Mouse (Mus musculus) megakaryocyte, embryonic 14.5 days (primary cell): Measurements from ENCODE around the gene Kank2. TPM values are rescaled to one million over a fixed set of nuclear protein-coding genes. Genes with fewer than 3 reads are reported as not detected.

Experiments used
- H3K27me3 ChIP-seq: replicated peaks from 2 replicates; pipeline ENCODE3; 2012; ENCODE audit warnings: inconsistent platforms
- H3K36me3 ChIP-seq: replicated peaks from 2 replicates; pipeline ENCODE3; 2012; ENCODE audit warnings: low read length, inconsistent platforms, mixed read lengths
- H3K4me1 ChIP-seq: 2 replicates; pipeline ENCODE4 v1.6.1; 2012; ENCODE audit warnings: inconsistent platforms
- H3K4me3 ChIP-seq: replicated peaks from 2 replicates; pipeline ENCODE3; 2012; ENCODE audit warnings: moderate library complexity, mild to moderate bottlenecking, inconsistent platforms
- H3K9me3 ChIP-seq: 2 replicates; pipeline ENCODE4 v1.6.1; 2012; ENCODE audit warnings: inconsistent platforms
- FLI1 ChIP-seq: IDR thresholded peaks from 2 replicates; pipeline ENCODE4 v1.6.1; 2012; ENCODE audit warnings: low read length, inconsistent platforms, mixed read lengths
- GATA1 ChIP-seq: IDR thresholded peaks from 3 replicates; pipeline ENCODE4 v1.6.1; 2012; ENCODE audit warnings: mixed read lengths, low read length, inconsistent platforms, borderline replicate concordance
- polyA plus RNA-seq: library from polyadenylated mRNA; stranded (reverse); fragments of >175 nt; gene quantifications from 2 replicates; pipeline ENCODE4 v1.2.3, GENCODE M21; 2012; ENCODE audit warnings: low replicate concordance; ENCODE audit not compliant: insufficient read depth

Gene Kank2
- polyA plus RNA-seq, 1 experiment = 0.51 TPM

GRCm38 (mm10) chr9:21818561-21818960 lies 20.0 kb upstream of the Kank2 start:
- Histone ChIP-seq H3K4me3 (no peak overlapping the region), H3K4me1 (peaks cover 11% of the 10 kb centered on the region; the same call in 1 of the 2 replicates), H3K36me3 (no peaks in the 10 kb centered on the region), H3K9me3 (no peaks in the 10 kb centered on the region), H3K27me3 (peaks cover 37% of the 10 kb centered on the region)
- TF ChIP-seq GATA1 (no peak), FLI1 (no peak)

GRCm38 (mm10) chr9:21818125-21818524 lies 19.6 kb upstream of the Kank2 start:
- Histone ChIP-seq H3K27me3 (peaks cover 38% of the 10 kb centered on the region), H3K9me3 (no peaks in the 10 kb centered on the region), H3K4me3 (no peak overlapping the region), H3K4me1 (peaks cover 14% of the 10 kb centered on the region; the same call in 1 of the 2 replicates), H3K36me3 (no peaks in the 10 kb centered on the region)
- no peak for TF ChIP-seq FLI1
- TF ChIP-seq GATA1 = no peak

- H3K36me3 ChIP-seq = no peaks in the 10 kb centered on the region
- peaks cover 18% of the 10 kb centered on the region for H3K4me1 ChIP-seq
- peaks cover 41% of the 10 kb centered on the region for H3K27me3 ChIP-seq
- no peak overlapping the region for H3K4me3 ChIP-seq
- TF ChIP-seq GATA1 (no peak), FLI1 (no peak)
- H3K9me3 ChIP-seq = no peaks in the 10 kb centered on the region
These were observed 18.3 kb upstream of the Kank2 start for GRCm38 (mm10) chr9:21816716-21817305.

- no peaks in the 10 kb centered on the region for H3K36me3 ChIP-seq
- peaks cover 25% of the 10 kb centered on the region for H3K4me1 ChIP-seq
- TF ChIP-seq GATA1 (no peak), FLI1 (no peak)
These were observed 12.6 kb upstream of the Kank2 start for GRCm38 (mm10) chr9:21811170-21811569.

GRCm38 (mm10) chr9:21808561-21808960 lies 10.0 kb upstream of the Kank2 start:
- no peak for TF ChIP-seq FLI1
- Histone ChIP-seq H3K36me3 (no peaks in the 10 kb centered on the region), H3K4me3 (no peak overlapping the region), H3K27me3 (peaks cover 36% of the 10 kb centered on the region), H3K4me1 (peaks cover 36% of the 10 kb centered on the region), H3K9me3 (no peaks in the 10 kb centered on the region)

More at GRCm38 (mm10) chr9:21811170-21811569, 12.6 kb upstream of the Kank2 start:
- Histone ChIP-seq H3K4me3 (no peak overlapping the region), H3K9me3 (no peaks in the 10 kb centered on the region), H3K27me3 (peaks cover 39% of the 10 kb centered on the region)

- Histone ChIP-seq H3K27me3 (peaks cover 42% of the 10 kb centered on the region), H3K4me1 (peaks cover 29% of the 10 kb centered on the region), H3K9me3 (no peaks in the 10 kb centered on the region), H3K4me3 (no peak overlapping the region), H3K36me3 (no peaks in the 10 kb centered on the region)
- TF ChIP-seq FLI1 = no peak
- TF ChIP-seq GATA1 = no peak
These were observed 8.4 kb upstream of the Kank2 start for GRCm38 (mm10) chr9:21806976-21807375.

- Histone ChIP-seq H3K9me3 (no peaks in the 10 kb centered on the region), H3K4me1 (peaks cover 29% of the 10 kb centered on the region), H3K4me3 (no peak overlapping the region), H3K36me3 (no peaks in the 10 kb centered on the region), H3K27me3 (peaks cover 45% of the 10 kb centered on the region)
- TF ChIP-seq FLI1 = no peak
These were observed 7.8 kb upstream of the Kank2 start for GRCm38 (mm10) chr9:21806363-21806762.

- no peak for TF ChIP-seq GATA1
- TF ChIP-seq FLI1 = no peak
- no peaks in the 10 kb centered on the region for H3K36me3 ChIP-seq
- H3K4me3 ChIP-seq = peak overlapping the region; percentile 62
- no peaks in the 10 kb centered on the region for H3K9me3 ChIP-seq
- peaks cover 52% of the 10 kb centered on the region for H3K27me3 ChIP-seq
- H3K4me1 ChIP-seq = peaks cover 26% of the 10 kb centered on the region
These were observed 5.6 kb upstream of the Kank2 start for GRCm38 (mm10) chr9:21803986-21804644.

GRCm38 (mm10) chr9:21801591-21801990 lies 3.0 kb upstream of the Kank2 start:
- no peak overlapping the region for H3K4me3 ChIP-seq
- no peak for TF ChIP-seq FLI1
- no peak for TF ChIP-seq GATA1
- H3K4me1 ChIP-seq = peaks cover 44% of the 10 kb centered on the region
- H3K36me3 ChIP-seq = no peaks in the 10 kb centered on the region
- no peaks in the 10 kb centered on the region for H3K9me3 ChIP-seq
- H3K27me3 ChIP-seq = peaks cover 66% of the 10 kb centered on the region

GRCm38 (mm10) chr9:21801121-21801520 lies 2.6 kb upstream of the Kank2 start:
- TF ChIP-seq GATA1 (no peak), FLI1 (no peak)
- H3K4me1 ChIP-seq = peaks cover 44% of the 10 kb centered on the region
- no peaks in the 10 kb centered on the region for H3K36me3 ChIP-seq
- H3K9me3 ChIP-seq = no peaks in the 10 kb centered on the region
- no peak overlapping the region for H3K4me3 ChIP-seq
- peaks cover 66% of the 10 kb centered on the region for H3K27me3 ChIP-seq
